Mouse (Mus musculus) CH12F3 (cell line): ENCODE measurements around the gene Mon1b.

ENCODE experiments used
- in situ Hi-C: fragments of 300-500 bp; cut with MboI; formaldehyde crosslinking; loops from 2 replicates; pipeline ENCODE4 v1.14.3; 2020; ENCODE audit warnings: low sequenced_read_pairs

Mon1b gene

GRCm38 (mm10) chr8:113634670-113635591 lies at the start of gene Mon1b:
TSS of gene Mon1b (plus strand) at chr8:113635587.
- in situ Hi-C loops: loop anchor here (10.0 kb wide), 1 partner anchor 1570 kb away; no protein-coding TSS in a partner anchor

GRCm38 (mm10) chr8:113598401-113598800 lies 37.0 kb upstream of the Mon1b start:
- in situ Hi-C loops: no loop called here

GRCm38 (mm10) chr8:113632634-113633033 lies 2.8 kb upstream of the Mon1b start:
- in situ Hi-C loops: loop anchor here (10.0 kb wide), 1 partner anchor 1568 kb away; no protein-coding TSS in a partner anchor

- in situ Hi-C loops: loop anchor here (10.0 kb wide), 1 partner anchor 1569 kb away; no protein-coding TSS in a partner anchor
Observed at GRCm38 (mm10) chr8:113634161-113634560, 1.2 kb upstream of the Mon1b start.

- in situ Hi-C loops: loop anchor here (10.0 kb wide), 1 partner anchor 1571 kb away; no protein-coding TSS in a partner anchor
Observed at GRCm38 (mm10) chr8:113635592-113636279, 349 bp downstream of the Mon1b start.

- in situ Hi-C loops: loop anchor here (10.0 kb wide), 1 partner anchor 1571 kb away; no protein-coding TSS in a partner anchor
Observed at GRCm38 (mm10) chr8:113636280-113636628, 867 bp downstream of the Mon1b start.

- in situ Hi-C loops: no loop called here
Observed at GRCm38 (mm10) chr8:113640357-113640756, 5.0 kb downstream of the Mon1b start.

- in situ Hi-C loops: no loop called here
Observed at GRCm38 (mm10) chr8:113642926-113643325, 7.5 kb downstream of the Mon1b start, which contains the start of gene Syce1l. TSS of gene Syce1l (plus strand) at chr8:113643213.

GRCm38 (mm10) chr8:113643479-113644210 lies 8.3 kb downstream of the Mon1b start:
- in situ Hi-C loops: no loop called here

GRCm38 (mm10) chr8:113645220-113645619 lies 9.8 kb downstream of the Mon1b start:
- in situ Hi-C loops: no loop called here

- in situ Hi-C loops: no loop called here
Observed at GRCm38 (mm10) chr8:113652450-113652849, 17.1 kb downstream of the Mon1b start.

GRCm38 (mm10) chr8:113653151-113653550 lies 17.8 kb downstream of the Mon1b start:
- in situ Hi-C loops: no loop called here

- in situ Hi-C loops: no loop called here
Observed at GRCm38 (mm10) chr8:113656154-113656553, 20.8 kb downstream of the Mon1b start.

- in situ Hi-C loops: no loop called here
Observed at GRCm38 (mm10) chr8:113656681-113657298, 21.4 kb downstream of the Mon1b start.

GRCm38 (mm10) chr8:113660128-113660527 lies 24.7 kb downstream of the Mon1b start:
- in situ Hi-C loops: loop anchor here (10.0 kb wide), 1 partner anchor 775 kb away; the partner anchor contains the start of gene Wwox

GRCm38 (mm10) chr8:113664544-113664943 lies 29.2 kb downstream of the Mon1b start:
- in situ Hi-C loops: loop anchor here (10.0 kb wide), 1 partner anchor 770 kb away; the partner anchor contains the start of gene Wwox

- in situ Hi-C loops: loop anchor here (10.0 kb wide), 1 partner anchor 770 kb away; the partner anchor contains the start of gene Wwox
Observed at GRCm38 (mm10) chr8:113665036-113665435, 29.6 kb downstream of the Mon1b start.

- in situ Hi-C loops: loop anchor here (10.0 kb wide), 1 partner anchor 769 kb away; the partner anchor contains the start of gene Wwox
Observed at GRCm38 (mm10) chr8:113665951-113666350, 30.6 kb downstream of the Mon1b start.

- in situ Hi-C loops: loop anchor here (10.0 kb wide), 1 partner anchor 768 kb away; the partner anchor contains the start of gene Wwox
Observed at GRCm38 (mm10) chr8:113666714-113667432, 31.5 kb downstream of the Mon1b start.
